Mouse (Mus musculus) natural killer cell, adult 2 months (primary cell): ENCODE results near the gene Prkar2a.
A peak's percentile ranks its signal among the peaks of the same experiment; 100 is the strongest.
"Not testable (repeated sequence)": the region's sequence is repeated elsewhere in the genome, so short reads cannot be mapped to it uniquely, and the experiment has no call there.

Source experiments
- DNase-seq, 2 experiments: peaks; one replicate each; pipeline ENCODE4 v3.0.0; 2022; ENCODE audit warnings: low spot score in 2 of 2

Prkar2a gene

DNA sequence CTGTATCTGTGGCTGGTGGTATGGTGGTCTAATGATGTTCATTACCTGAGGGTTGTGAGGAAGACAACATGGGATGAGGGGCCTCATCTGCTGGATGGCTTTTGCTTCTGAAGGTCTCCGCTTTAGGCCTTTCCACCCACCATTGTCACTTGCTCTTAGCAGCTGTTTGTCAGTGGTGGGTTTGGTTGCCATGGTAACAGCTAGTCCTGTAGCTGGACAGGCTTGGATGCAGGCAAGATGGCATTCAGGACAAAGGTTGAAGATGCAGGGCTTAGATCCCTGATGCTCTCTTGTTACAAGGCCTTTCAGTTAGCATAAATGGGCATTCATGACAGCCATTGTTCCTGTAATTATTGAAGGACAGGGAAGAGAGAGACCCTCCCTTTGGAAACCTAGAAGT, at the start of gene Prkar2a:
Gene Prkar2a, plus strand, starts transcription at position 209 of the 400 bp plus-strand sequence.
- DNase-seq, result no peak

DNA sequence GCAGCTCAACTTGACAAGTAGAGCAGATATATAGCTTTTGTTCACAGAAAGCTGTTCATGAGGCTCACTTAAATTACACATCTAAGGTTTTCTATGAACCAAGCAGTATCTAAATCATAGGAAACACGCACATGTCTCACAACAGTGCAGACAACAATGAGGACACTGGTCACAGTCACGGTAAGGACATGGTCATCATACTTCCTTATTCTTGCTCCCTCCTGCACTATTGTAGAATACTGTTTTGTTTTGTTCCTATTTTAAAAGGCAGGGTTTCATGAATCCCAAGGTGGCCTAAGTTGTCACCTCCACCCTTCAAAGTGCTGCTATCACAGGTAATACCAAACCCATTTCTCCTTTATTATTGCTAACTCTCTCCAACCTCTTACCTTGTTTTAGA, 49.3 kb upstream of the Prkar2a start:
- no peak for DNase-seq

DNA sequence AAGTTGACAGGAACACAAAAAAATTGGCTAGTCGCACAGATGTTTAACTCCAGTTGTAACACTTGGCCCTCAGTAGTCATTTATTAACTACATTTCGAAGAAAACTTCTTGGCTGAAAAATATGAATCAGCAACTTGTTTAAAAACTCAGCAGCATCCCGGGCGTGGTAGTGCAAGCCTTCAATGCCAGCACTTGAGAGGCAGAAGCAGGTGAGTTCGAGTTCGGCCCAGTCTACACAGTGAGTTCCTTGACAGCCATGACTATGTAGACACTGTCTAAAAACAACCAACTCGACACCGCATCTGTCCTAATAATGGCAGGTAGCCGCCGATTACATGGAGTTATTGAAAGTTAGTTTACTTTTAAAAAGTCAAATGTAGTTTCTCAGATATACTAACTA, 40.9 kb upstream of the Prkar2a start:
- DNase-seq, result no peak

DNA sequence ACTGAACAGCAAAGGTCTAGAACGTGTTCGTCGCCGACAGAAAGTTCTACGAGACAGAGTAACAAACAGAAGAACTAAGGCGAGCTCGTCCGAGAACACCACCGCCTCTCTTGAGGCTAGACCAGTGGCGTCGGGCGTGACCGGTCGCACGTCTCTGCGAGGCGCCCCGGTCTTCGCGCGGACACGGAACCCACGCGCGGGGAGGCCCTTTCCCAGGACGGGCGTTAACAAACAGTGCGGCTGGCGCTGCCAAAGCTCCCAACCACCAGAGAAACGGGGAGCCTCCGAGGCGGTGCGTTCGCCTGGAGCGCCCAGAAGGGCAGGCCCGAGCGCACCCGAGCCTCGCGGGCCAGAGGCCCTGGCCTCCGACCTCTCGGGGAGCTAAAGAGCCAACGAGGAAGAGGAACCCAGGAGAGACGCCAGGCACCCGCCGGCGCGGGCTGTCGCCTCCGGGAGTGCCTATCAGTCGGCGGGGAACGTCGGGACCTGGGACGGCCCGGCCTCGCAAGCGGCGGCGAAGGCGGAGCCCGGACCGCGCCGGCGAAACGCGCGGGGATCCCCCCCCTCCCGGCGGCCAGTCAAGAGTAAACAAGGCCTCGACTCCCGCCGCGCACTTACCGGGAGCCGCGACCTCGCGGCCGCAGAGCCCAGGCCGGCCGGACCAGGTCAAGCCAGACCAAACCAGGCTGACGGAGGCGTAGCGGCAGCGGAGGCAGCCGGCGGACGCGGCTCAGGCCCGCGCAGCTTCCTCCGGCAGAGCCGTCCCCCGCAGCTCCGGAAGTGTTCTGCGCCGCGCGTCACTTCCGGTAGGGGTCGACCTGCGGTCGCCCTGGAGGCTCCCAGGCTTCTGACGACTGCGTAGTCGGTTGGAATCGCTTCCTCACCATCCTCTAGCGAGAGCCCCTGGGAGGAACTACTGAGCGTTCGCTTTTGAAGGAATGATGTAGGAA, 40.2 kb upstream of the Prkar2a start, which contains the start of gene Arih2:
Gene Arih2, minus strand, starts transcription at position 776 of the 950 bp plus-strand sequence.
- DNase-seq, result peak; percentile 85 to 88

DNA sequence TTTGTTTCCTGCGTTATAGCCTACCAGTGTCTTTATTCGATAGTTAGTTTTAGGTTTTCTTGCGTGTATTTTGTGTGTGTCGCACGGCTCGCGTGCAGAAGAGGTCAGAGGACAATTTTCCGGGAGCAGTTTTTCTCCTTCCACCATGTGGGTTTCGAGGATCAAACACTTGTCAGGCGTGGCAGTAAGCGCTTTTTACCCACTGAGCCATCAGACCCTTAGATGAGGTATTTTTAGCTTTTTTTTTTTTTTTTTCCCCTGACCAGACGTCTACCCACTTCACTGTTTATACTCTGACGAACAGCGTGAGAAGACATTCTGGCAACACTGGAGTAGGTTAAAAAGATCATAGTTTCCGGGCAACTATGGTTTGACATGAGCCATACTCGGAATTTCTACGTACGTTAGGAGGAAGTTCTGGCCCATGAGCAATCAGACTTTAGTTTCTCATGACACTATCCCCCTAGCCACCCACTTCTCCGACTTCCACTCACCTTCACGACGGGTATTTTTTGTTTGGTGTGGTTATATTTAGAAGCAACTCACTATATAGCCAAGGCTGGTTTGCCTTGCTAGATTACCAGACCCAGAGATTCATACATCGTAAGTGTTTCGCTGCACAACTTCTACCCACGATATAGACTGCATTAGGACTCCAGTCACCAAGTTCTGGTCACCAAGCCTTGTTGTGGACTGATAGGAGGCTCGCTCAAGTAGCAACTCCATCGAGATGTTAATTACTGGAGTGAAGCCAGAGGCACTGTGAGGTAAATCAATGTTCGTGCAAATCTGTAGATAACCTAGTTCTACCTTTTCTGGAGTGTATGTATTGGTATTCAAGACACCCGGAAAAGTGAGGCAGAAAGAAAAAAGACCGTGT, 39.3 kb upstream of the Prkar2a start:
- peak; percentile 29 to 35 for DNase-seq

DNA sequence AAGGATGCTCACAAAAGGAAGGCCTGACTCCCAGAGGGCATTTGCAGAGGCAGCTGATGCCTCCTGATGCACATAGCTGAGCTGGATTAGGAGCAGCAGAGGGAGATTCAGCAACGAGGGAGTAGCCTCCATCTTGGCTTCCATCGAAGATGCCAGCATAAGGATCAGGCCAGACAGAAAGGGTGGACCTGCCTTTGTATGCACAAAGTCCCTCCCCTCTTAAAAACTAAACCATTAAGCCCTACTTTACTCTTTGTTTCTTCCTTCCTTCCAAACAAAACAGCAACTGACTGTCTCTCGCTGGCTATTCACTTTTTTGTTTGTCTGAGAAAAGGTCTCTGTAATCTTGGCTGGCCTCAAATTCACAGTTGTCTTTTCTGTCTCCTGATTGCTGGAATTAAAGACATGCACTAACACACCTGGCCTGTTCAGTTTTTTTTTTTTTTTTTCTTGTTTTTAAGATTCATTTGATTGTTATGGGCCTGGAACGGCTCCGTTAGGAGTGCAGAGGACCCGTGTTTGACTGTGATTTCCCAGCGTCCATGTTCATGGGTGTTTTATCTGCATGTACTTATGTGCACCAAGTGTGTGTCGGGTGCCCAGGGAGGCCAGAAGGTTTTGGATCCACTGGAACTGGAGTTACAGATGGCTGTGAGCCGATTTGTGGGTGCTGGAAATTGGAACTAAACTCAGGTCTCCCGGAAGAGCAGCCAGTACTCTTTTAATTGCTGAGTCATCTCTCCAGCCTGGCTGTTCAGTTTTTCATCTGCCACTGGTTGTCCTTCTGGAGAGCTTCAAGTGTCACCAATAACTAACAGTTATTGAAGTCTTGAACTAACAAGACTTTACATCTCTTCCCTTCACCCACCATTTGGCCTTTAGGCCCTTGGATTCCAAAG, 34.3 kb upstream of the Prkar2a start:
- DNase-seq, result no peak

DNA sequence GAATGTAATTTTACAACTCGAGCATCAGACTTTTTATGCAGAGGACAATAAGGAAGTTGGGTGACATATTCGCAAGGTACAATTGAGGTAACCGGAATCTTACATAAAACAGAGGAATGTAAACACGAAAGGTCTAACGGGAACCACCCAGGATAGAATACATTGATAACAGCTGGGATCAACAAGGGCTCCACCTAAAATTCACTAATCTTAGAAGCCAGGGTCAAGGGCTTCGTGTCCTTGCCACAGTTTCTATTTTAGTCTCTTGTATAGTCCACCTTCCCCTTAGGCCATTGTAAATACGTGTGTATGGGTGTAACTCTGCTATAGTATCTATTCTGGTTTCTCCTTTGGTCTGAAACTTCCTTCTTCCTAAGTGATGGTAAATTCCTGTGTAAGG, 33.2 kb upstream of the Prkar2a start:
- DNase-seq, result not testable (repeated sequence)

GRCm38 (mm10) chr9:108661677-108662612, 27.2 kb upstream of the Prkar2a start, which contains the start of gene Slc25a20:
Slc25a20 (plus strand) TSS chr9:108662088.
- DNase-seq, result peak; percentile 75 to 78

DNA sequence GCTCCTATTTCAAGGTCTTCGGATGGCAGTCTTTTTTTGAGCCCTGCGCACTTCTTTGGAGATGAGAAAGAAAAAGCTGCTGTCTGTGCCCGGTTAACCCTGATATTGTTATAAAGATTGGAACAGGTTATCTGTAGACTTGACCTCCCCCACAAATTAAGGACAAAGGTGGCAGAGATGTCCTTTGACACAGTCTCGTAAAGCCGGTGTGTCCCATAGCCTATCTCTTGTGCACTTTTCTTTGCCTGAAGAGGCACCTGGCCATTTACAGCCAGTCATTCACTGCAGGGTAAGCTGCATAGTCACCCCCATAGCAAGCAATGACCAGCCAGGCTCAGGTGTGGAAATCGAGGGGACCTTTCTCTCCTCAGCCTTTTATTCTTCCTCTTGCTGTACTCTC, 26.5 kb upstream of the Prkar2a start:
- no peak for DNase-seq

DNA sequence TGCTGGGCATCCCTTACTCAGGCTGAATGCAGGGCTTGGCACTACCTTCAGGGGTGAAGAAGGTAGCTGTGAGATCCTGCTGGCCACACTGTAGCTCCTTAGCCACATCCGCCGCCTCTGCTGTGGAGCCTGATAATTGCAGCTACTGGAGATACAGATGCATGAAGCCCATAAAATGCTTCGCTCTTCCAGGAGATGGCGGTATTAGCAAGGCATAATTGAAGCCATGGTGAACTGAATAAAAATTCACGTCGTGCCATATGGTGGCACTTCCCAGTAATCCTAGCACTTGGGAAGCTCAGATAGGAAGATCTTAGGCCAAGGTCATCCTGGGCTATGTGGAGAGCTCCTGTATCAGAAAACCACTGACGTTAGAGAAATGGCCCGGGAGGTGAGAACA, 19.2 kb upstream of the Prkar2a start:
- DNase-seq, result no peak

DNA sequence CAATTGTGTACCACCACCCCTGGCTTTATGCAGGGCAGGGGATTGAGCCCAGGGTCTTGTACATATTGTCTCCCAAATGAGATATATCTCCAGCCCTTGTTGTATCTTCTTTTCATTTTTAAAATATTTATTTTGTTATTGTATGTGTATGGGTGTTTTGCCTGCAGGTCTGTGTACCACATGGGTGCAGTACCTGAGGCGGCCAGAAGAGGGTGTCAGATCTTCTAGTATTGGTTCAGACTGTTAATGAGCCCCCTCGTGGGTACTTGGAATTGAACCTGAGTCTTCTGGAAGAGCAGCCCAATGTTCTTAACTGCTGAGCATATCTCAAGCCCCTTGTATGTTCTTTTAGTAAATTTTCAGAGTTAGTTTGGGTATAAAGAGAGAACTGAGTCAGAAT, 16.0 kb upstream of the Prkar2a start:
- peak in 1 of 2 experiments; percentile 44 for DNase-seq

DNA sequence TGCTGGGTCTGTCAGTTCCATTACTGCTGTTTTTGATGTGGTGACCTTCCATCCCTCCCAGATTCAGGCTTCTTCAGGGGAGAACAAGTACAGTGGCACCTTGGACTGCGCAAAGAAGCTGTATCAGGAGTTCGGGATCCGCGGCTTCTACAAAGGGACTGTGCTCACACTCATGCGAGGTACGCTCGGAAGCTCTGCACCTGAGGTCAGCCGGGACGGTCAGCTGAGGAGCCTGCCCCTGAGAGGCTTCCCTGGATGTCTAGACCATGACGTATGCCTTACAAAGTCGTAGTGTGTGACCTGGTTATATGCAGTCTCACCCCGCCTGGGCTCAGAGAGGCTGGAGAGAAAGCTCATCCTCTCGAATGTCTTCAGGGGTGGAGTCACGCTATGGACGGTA, 9.1 kb upstream of the Prkar2a start:
- no peak for DNase-seq

DNA sequence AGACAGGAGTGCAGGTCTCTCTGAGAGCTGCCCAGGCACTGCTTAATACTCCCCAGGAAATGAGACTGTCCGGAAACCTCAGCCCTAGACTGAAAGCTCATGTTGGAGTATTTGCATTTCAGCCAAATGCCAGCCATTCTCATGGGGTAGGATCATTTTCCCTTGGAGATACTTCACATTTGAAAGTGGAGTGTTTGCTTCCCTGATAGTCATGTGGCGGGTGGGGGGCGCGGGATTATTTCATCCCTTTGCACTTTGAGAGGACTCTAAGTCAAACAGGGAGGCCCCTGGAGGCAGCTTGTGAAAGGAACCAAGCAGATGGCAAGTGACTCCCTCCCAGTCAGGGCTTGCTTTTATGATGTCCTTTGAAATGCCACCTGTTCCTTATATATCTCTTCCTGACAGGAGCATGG, 2.6 kb upstream of the Prkar2a start:
- no peak for DNase-seq

- DNase-seq, result no peak
These were observed 1.9 kb upstream of the Prkar2a start for GRCm38 (mm10) chr9:108687181-108687580.

DNA sequence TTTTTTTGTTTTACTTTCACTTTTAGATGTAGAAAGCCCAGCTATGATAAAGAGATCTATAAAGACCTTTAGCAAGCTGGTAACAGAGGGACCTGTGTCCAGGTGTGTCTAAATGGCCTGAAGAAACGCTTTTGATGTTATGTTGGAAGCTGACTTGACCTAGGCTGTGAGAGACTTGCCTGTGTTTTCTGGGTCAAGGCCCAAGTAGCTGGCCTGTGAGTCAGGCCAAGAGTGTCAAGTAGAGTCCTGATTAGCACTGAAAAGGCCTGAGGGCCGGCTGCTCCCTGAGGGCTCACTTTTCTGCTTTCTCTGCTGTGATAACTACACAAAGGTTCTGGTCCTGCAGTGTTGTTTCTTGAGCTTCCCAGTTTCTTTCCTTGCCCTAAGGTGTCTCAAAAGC, 1.4 kb upstream of the Prkar2a start:
- DNase-seq, result no peak

DNA sequence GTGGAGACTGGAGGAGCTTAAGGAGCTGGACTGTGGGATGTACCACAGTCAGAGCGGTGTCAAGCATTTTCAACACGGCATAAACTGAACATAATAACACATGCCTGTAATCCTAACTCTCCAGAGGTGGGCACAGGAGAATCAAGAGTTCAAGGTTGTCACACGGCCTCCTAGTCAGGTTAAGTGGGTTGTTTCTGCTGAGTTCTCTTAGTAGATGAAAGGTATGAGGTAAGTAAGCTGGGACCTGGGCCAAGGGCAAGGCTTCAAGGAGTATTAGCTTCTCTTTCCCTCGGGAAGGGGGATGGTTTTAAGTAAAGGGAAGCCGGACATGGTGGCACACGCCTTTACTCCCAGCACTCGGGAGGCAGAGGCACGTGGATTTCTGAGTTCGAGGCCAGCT, 663 bp upstream of the Prkar2a start:
- DNase-seq, result no peak

DNA sequence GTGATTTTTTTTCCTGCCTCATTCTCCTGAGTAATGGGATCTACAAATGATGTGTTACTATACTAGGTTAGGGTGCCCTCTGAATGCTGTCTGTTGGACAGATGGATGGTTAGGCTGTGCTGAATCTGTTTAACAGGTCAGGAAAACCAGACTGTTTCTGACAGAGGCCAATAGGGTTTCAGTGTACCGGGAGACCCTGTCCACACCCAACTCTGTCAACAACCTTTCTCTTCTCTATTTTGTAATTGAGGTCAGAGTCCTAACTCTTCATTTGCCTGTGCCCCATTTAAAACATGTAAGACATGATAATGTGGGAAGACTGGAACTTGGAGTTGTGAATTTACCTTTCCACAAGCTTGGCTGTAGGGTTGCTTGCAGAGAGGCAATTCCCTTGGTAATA, 879 bp downstream of the Prkar2a start:
- DNase-seq, result no peak

DNA sequence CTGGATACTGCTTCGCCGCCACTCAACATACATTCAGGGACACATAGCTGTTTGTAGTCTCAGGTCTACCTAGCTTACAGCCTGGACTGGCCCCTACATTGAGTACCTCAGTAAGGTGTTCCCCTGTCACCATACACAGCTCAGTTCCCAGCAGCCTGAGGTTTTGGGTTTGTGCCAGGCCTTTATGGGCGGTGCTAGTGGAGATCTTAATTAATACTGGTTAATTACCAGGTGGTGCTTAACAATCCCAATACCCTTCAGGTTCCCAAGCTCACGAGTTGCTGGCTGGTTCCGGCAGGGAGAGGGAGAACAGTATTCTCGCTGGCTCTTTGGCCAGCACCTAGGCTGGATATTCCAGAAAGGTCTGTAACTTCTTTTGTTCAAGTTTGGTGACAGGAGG, 1.8 kb downstream of the Prkar2a start:
- DNase-seq, result no peak

- DNase-seq, result no peak
These were observed 2.3 kb downstream of the Prkar2a start for GRCm38 (mm10) chr9:108691371-108691770.

GRCm38 (mm10) chr9:108691846-108692225, 2.7 kb downstream of the Prkar2a start:
- DNase-seq, result peak; percentile 76 to 77
